Mouse (Mus musculus) brain, embryonic 14.5 days (tissue): Measurements from ENCODE around the gene 4933415A04Rik. TPM values are rescaled to one million over a fixed set of nuclear protein-coding genes. Genes with fewer than 3 reads are reported as not detected.

Source experiments
- DNase-seq: peaks from one replicate; pipeline ENCODE4 v3.0.0-alpha.2; 2011; ENCODE audit warnings: low read depth
- CTCF ChIP-seq: fragments of 200-500 bp; IDR thresholded peaks from 2 replicates; pipeline ENCODE4 v1.5.1; 2012; ENCODE audit warnings: inconsistent platforms, mild to moderate bottlenecking, moderate library complexity, borderline replicate concordance; ENCODE audit not compliant: insufficient read depth, insufficient read length; ENCODE audit errors: extremely low read depth
- POLR2A ChIP-seq: fragments of 200-500 bp; IDR thresholded peaks from 2 replicates; pipeline ENCODE4 v1.6.1; 2012; ENCODE audit warnings: mild to moderate bottlenecking, inconsistent platforms, borderline replicate concordance; ENCODE audit not compliant: poor library complexity, insufficient read depth, insufficient read length, severe bottlenecking; ENCODE audit errors: extremely low read depth
- polyA plus RNA-seq: library from polyadenylated mRNA; depleted of rRNA; stranded (reverse); fragments of >200 nt; gene quantifications from 2 replicates; pipeline ENCODE4 v1.2.3, GENCODE M21; 2012

The 4933415A04Rik gene
- polyA plus RNA-seq, 1 experiment: 1.2 TPM

DNA sequence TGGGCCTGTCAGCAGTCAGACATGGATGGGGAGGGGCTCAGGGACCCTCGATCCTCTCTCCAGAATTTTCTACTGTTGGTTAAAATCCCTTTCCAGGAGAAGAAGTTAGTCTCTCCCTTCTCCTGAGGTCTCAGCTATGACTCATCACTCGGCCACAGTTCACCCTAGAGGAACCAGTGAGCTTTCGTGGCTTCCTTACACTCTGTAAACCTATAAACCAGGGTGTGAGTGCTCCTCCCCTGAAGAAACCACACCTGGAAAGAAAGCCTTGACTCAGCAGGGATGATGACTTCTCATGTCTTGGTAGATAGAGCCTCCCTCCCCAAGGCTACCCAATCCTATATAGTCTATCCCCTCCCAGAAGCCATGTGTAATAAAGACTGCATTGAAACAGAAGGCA is 35.1 kb upstream of the 4933415A04Rik start:
- DNase-seq: no peak
- TF ChIP-seq POLR2A: no peak

DNA sequence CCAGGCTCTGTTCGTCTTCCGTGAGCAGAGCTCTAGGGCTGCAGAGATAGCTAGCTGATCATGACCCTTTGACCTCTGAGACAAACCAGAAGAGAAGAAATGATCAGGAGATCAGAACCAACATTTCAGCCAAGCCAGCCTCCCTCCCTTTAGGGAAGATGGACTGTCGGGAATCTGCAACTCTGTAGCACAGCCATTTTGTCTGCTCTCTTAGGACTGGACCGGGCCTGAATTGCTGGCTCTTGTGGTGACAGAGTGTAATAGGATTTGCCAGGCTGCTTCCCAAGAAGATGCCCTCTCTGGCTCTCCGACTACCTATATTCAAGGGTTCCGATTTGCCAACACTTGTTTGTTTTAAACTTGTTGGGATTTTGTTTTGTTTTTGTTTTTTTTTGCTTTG is 34.2 kb upstream of the 4933415A04Rik start:
- no peak for TF ChIP-seq CTCF
- TF ChIP-seq POLR2A: no peak
- no peak for DNase-seq

DNA sequence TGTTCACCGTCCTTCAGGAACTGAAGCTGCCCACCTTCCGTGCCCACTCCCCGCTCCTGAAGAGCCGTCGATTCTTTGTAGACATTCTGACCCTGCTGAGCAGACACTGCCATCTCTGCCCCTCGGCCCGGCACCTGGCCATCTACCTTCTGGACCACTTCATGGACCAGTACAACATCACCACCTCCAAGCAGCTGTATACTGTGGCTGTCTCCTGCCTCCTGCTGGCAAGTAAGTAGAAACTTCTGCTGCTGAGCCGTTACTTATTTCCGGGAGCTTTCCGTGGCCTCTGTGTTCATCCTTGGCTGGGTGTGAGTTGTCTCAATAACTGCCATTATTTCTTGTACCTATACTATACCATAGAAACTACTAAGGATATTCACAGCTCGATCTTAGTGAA is 30.3 kb upstream of the 4933415A04Rik start:
- TF ChIP-seq CTCF: no peak
- TF ChIP-seq POLR2A: no peak
- no peak for DNase-seq

DNA sequence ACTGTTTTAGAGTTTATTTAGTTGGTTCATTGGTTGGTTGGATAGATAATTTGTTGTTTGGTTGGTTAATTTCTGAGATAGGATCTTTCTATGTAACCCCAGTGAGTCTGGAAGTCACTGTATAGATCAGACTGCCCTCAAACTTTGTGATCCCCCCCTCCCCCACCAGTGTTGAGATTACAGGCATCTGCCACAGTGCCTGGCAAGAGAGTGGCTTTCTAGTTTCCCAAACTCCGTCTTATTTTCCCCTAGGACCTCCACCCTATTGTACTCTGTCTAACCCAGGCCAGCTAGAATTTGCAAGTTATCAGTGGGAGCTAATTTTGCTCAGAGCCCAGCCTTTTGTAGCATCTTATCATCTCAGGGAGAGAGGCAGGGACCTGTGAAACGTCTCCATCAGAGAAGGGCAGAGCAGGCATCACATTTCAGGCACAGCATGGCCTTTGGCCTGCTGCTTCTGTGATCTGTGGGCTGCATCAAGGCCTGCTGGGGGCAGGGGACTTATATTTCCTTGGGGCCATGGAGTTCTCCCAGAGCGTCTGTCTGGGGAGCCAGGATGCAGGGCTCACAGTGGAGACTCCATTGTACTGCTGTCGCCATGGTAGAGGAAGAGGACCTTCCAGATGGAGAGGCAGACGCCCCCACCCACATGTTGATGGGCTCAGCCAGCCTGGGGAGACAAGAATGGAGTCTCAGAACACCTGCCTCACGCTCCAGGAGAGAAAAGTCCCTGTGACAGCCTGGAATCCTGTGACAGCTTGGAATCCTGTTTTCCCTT is 27.1 kb upstream of the 4933415A04Rik start:
- peak; percentile 55 for DNase-seq
- TF ChIP-seq CTCF (no peak), POLR2A (no peak)

DNA sequence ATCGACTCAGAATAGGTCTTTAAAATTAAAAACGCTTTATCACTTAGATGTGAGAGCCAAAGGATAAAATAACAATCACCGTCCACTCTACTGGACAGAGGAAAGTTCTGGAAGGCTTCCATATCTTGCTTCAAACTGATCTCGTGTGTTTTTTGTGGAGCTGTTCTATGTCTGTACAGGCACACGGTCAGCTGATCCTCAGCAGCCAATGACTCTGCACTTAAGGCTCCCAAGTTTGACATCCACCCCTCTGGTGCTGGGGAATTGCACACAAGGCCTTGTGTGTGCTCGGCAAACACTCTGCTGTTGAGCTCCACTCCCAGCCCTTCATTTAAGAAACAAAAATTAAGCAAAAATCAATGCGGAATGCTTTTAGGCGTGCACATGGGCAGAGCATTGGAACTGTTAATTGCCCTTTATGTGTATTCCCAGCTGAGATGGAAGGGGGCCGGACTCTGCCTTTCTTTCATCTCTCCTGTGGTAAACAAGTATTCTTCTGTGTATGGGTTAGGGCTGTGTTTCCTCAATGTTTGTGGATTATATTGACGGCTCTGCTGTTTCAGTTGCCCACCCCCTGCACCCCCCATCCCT is 23.1 kb upstream of the 4933415A04Rik start:
- peak; percentile 66 for DNase-seq
- TF ChIP-seq POLR2A (no peak), CTCF (no peak)

DNA sequence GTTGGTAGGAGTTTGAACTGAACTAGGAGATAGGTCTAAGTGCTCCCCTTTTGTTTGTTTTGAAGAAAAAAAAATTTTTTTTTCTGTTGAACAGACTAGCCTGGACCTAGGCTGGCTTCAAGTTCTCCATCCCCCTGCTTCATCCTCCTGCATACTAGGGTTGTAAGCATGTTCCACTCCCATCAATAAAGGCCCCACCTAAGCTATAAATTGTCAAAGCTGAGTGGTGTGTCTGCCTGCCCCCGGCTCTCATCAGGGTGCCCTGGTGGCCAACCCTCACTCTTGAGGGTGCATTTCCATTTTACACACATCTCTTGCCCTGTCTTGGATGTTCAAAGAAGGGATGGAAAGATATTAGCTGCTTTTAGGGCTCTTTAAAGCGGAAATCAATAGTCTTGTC is 21.4 kb upstream of the 4933415A04Rik start:
- no peak for TF ChIP-seq CTCF
- no peak for TF ChIP-seq POLR2A
- DNase-seq: no peak

DNA sequence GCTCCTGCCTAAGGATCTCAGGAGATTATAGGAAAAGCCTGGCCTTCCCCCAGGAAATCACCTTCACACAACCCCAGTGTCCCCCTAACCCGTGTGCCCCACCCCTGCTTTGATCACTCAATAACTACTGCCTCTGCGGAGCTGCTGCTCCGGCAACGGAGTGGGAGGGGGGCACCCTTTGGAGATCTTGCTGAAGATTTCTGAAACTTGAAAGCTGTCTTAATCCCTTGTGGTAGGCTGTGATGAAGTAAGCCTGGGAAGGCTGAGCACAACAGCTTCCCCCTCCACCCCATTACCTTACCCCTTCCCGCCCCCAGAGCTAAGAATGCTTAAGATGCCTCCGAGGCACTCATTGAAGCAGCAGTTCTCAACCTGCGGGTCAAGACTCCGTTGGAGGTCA is 21.0 kb upstream of the 4933415A04Rik start:
- TF ChIP-seq CTCF (no peak), POLR2A (no peak)
- peak; percentile 71 for DNase-seq

DNA sequence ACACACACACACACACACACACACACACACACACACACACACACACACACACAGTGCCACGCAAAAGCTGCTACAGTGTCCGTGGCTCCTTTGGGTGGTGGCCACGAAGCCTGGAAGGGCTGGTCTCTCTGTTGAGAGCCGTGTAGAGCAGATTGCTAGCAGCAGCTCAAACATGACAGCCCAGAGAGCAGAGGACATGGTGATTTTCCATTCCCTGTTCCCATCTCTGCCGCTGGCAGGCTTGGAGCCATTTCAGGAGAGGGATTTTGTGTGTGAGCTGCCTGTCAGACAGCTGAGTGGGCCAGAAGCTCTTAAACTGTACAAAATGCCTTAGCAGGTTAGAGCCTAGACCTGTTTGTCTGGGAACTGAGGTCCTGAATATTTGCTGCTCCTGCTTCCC is 20.1 kb upstream of the 4933415A04Rik start:
- TF ChIP-seq CTCF: no peak
- no peak for TF ChIP-seq POLR2A
- peak; percentile 42 for DNase-seq

DNA sequence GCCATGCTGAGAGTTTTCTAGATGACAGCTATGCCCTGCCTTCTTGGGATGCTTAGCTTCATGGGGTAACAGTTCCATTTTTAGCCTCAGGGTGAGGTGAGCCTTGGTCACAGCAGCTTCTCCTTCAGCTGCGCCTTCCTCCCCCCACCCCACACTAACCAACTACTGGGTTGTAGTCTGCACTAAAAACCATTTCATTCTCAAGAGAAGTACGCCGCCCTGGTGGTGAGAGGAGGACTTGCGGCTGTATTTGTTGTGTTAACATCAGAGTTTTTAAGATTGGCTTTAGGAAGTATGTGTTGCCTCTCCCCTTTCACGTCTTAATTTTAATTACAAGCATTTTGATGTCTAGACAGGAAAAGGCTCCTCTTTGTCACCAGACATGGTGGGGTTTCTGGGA is 18.6 kb upstream of the 4933415A04Rik start:
- no peak for TF ChIP-seq POLR2A
- TF ChIP-seq CTCF: peak; percentile 57; the same call in 1 of the 2 replicates
- no peak for DNase-seq

DNA sequence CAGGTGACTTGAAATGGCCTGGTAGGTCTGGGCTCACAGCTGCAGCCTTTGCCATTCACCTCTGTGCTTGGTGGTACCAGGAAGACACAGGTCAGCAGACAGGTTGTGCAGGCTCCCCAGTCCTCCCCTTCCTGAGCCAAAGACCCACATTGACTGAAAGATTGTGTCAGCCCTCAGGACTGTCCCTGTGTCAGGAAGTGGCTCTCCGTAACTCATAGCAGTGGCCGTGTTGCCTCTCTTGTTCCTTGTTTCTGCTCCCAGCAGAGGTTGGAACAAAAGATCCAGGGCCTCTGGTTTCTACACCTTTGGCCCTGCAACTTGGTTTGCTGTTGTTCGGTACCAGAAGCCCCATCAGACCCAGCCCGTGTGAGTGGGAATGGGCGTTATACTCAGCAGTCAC is 17.7 kb upstream of the 4933415A04Rik start:
- no peak for DNase-seq
- TF ChIP-seq CTCF (no peak), POLR2A (no peak)

DNA sequence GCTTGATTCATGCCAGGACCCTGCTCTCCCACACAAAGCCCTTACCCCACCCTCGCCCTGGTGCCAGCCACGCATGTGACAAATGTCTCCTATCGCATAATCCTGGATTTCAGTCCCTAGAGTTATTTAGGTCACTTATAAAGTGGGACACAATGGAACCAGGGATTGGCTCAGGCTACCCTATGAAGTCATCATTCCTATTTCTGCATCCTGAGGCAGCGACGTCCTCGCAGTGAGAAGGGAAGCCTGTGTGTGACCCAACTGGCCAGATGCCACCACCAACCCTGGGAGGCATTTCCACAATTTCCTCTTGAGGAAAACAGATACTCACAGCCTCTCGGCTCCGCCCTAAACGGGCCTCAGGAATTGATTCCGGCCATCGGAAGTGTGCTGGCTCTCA is 17.2 kb upstream of the 4933415A04Rik start:
- TF ChIP-seq POLR2A (no peak), CTCF (no peak)
- DNase-seq: peak; percentile 72

DNA sequence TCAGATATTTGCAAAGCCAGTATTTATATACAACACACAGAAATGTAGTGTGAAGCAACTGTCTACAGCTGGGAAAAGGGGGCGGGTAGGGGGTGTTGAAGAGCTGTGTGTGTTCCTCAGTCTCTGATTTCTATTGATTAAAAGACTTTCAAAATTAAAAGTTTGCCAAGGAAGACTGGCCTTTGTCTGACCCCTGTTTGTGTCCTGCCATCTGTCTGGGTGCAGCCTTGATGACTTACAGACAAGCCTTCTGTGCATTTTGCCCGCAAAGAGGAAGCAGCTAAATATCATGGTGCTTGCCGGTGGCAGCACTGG is 11.8 kb upstream of the 4933415A04Rik start:
- no peak for TF ChIP-seq POLR2A
- TF ChIP-seq CTCF: no peak

DNA sequence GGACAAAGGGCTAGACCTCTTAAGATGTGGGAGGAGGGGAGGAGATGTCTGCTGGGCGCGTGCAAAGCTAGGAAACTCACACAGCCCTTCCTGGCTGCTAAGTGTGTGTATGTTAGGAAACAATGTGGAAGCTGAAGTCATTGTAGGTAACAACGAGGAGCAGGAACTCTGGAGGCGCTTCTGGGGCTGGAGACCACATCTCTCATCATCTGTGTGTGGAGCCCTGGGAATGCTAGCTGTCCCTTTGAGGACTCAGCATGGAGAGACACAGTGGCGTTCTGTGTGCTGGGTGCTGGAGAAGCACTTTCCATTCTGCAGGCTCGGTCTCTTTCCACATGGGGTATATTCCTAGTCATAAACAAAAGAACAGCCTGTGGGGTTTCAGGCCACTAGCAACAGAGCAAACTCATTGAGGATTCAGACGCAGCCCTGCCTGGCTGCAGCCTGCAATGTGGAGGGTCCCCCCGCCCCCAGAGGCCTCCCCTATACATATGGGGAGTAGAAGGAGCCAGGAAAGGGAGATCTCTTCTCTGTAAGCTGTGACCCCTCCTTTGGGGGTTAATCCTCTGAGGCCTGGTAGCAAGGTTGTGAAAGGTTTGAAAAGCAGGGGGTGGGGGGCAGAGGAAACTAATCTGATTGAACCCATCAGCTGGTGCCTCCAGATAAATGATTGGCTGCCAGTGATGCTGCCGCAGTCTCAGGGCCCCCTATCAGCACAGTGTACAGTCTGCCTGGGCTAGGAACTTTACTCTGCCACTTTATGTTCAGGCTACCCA is 11.3 kb upstream of the 4933415A04Rik start:
- peak; percentile 86 for DNase-seq
- TF ChIP-seq POLR2A (no peak), CTCF (no peak)

More for the DNA sequence above, 11.8 kb upstream of the 4933415A04Rik start:
- no peak for DNase-seq
